In the genomic region with DNA sequence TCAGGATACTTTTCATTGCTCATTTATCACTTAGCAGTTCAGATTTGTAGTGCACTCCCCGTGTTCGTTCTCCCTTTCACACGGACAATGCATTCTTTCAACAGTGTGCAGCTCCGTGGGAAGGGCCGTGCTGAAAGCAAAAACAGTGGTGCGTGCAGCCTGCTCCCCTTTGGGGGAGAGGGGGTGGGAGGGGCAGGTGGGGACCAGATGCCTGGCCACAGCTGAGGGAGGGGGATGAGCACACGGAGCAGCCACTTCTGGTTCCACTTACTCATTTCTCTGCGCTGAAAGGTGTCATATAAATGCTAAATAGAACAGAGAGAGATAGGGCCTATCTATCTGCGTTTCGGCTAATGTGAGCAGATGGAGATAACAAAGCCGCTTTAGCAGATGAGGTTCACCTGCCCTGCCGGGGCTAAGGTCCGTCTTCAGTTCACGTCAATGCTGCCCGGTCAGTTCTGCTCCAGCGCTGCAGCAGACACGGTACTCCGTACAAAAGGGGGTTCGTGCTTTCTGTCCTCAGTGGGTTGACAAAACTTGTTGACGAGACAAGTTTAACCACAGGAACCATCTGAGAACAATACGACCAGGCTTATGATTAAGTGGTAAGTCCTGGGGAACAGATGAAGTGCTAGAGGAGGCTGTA, we compare ENCODE assay signal across 10 mouse cellular contexts.
DNase-seq lines count a peak whose midpoint lies in the region; ATAC-seq and TF ChIP-seq lines count a peak whose summit lies in the region.
"Had no signal": no experiment of that assay in that cellular context is flagged by ENCODE, and none has a peak within 500 bp of the region (broad histone marks: within the 10 kb centered on the region; RNA-seq: fewer than 3 reads in every experiment).

No protein-coding gene starts in this region.

- TF ChIP-seq CTCF in brain, embryonic 14.5 days (IDR thresholded peaks at IDR 0.05; ENCODE audit: borderline replicate concordance, extremely low read depth, insufficient read depth, insufficient read length), result no peak

- no peaks in the 10 kb centered on the region for H3K27me3 ChIP-seq in heart, embryonic 14.5 days (ENCODE audit: control insufficient read depth, insufficient read depth, low read length)
- H3K27me3 ChIP-seq in forebrain, embryonic 13.5 days, result no peaks in the 10 kb centered on the region

- H3K36me3 ChIP-seq in heart, embryonic 14.5 days (ENCODE audit: control insufficient read depth, insufficient read depth, low read length), result no peaks in the 10 kb centered on the region
- no peaks in the 10 kb centered on the region for H3K36me3 ChIP-seq in forebrain, embryonic 13.5 days (ENCODE audit: poor library complexity, severe bottlenecking)

- no peak for DNase-seq in heart, postnatal 36 days
- peak; percentile 51 for DNase-seq in brain, embryonic 14.5 days (ENCODE audit: low read depth)
- DNase-seq in mesoderm, embryonic 11.5 days (ENCODE audit: low read depth, low spot score), result peak; percentile 70
- no peak for DNase-seq in adrenal gland, adult (ENCODE audit: inconsistent age in 2 of 2, low spot score in 1 of 2)
- DNase-seq in cerebellum, adult 11-12 months, result no peak
- DNase-seq: cerebellum, adult 18-20 months; kidney, adult 9 months had no signal

- 19% methylated on average over 21 of the region's 21 CpGs for WGBS in heart, embryonic 14.5 days
- WGBS in forebrain, embryonic 13.5 days, result 49% methylated on average over 21 of the region's 21 CpGs

- H3K9me3 ChIP-seq in heart, embryonic 14.5 days (ENCODE audit: control insufficient read depth, low read length), result no peaks in the 10 kb centered on the region
- no peaks in the 10 kb centered on the region for H3K9me3 ChIP-seq in forebrain, embryonic 13.5 days (replicated peaks)

- no peak overlapping the region for H3K27ac ChIP-seq in heart, embryonic 14.5 days (replicated peaks in 1 of 2; ENCODE audit: control insufficient read depth in 1 of 2, insufficient read depth in 1 of 2, low read depth in 2 of 2, low read length in 2 of 2)
- no peak overlapping the region for H3K27ac ChIP-seq in forebrain, embryonic 13.5 days

- no peak overlapping the region for H3K9ac ChIP-seq in heart, embryonic 14.5 days (ENCODE audit: low read length)
- no peak overlapping the region; the same call in 1 of the 2 replicates for H3K9ac ChIP-seq in forebrain, embryonic 13.5 days

- no peak for TF ChIP-seq POLR2A in brain, embryonic 14.5 days (IDR thresholded peaks at IDR 0.05; ENCODE audit: borderline replicate concordance, extremely low read depth, insufficient read depth, insufficient read length, poor library complexity, severe bottlenecking)

- no peak for ATAC-seq in heart, embryonic 14.5 days (ENCODE audit: insufficient number of reproducible peaks, insufficient read depth, low FRiP score, low read depth)
- ATAC-seq in forebrain, embryonic 13.5 days, result 0 out of 2 replicates have a peak, but pooled peaks have one; percentile 43
- no peak for ATAC-seq in activated CD4-positive, CD25-positive, alpha-beta regulatory T cell, adult 4 months

- H3K4me1 ChIP-seq in heart, embryonic 14.5 days (ENCODE audit: control insufficient read depth in 2 of 2, insufficient read depth in 2 of 2, low read length in 2 of 2), result peaks cover 4 to 11% of the 10 kb centered on the region in 2 experiments; a peak in 2 of 4 replicates
- H3K4me1 ChIP-seq in forebrain, embryonic 13.5 days, result peaks cover 7% of the 10 kb centered on the region

- intact Hi-C loops in heart, postnatal 36 days (cut with DNase I), result no loop called here

- peak overlapping the region in 1 of 2 experiments; percentile 6; a peak in 1 of 4 replicates for H3K4me3 ChIP-seq in heart, embryonic 14.5 days (ENCODE audit: control insufficient read depth in 1 of 2, insufficient read depth in 1 of 2, low read depth in 1 of 2, low read length in 2 of 2)
- no peak overlapping the region for H3K4me3 ChIP-seq in forebrain, embryonic 13.5 days

- H3K4me2 ChIP-seq in heart, embryonic 14.5 days (ENCODE audit: low read length), result peak overlapping the region; percentile 61
- H3K4me2 ChIP-seq in forebrain, embryonic 13.5 days, result peak overlapping the region; percentile 34

Comparison
In these comparisons a context has a peak if more than half of its experiments do, and no peak if none do; other contexts are left out.
1. DNase-seq: peak in brain, embryonic 14.5 days (single experiment) and mesoderm, embryonic 11.5 days (single experiment); none in heart, postnatal 36 days (0 of 2), adrenal gland, adult (0 of 2) and cerebellum, adult 11-12 months (single experiment).